Mouse (Mus musculus) brown adipose tissue, adult 24 weeks (tissue): ENCODE results near the gene Ncf1. TPM values are rescaled to one million over a fixed set of nuclear protein-coding genes. Genes with fewer than 3 reads are reported as not detected.

Source experiments
- H3K27ac ChIP-seq: fragments of 200-500 bp; replicated peaks from 2 replicates; pipeline ENCODE4 v1.5.1; 2012; ENCODE audit warnings: low read depth, mild to moderate bottlenecking, low read length
- H3K4me1 ChIP-seq: fragments of 200-500 bp; 2 replicates; pipeline ENCODE4 v1.6.1; 2012; ENCODE audit warnings: low read length, mixed read lengths; ENCODE audit not compliant: control insufficient read depth, insufficient read depth, insufficient read length
- H3K4me3 ChIP-seq: fragments of 200-500 bp; 2 replicates; pipeline ENCODE4 v1.5.1; 2012; ENCODE audit warnings: low read depth, mild to moderate bottlenecking, low read length, moderate library complexity; ENCODE audit not compliant: insufficient read depth
- polyA plus RNA-seq: library from polyadenylated mRNA; stranded (reverse); fragments of >200 nt; gene quantifications from 2 replicates; pipeline ENCODE4 v1.2.4, GENCODE M21; 2012; ENCODE audit not compliant: missing spikeins, insufficient read depth, insufficient read length

Ncf1 gene
- polyA plus RNA-seq, 1 experiment: 1.9 TPM

- Histone ChIP-seq H3K27ac (no peak overlapping the region), H3K4me1 (no peaks in the 10 kb centered on the region), H3K4me3 (no peak overlapping the region)
These were observed 22.7 kb downstream of the Ncf1 start for GRCm38 (mm10) chr5:134206721-134207120.

DNA sequence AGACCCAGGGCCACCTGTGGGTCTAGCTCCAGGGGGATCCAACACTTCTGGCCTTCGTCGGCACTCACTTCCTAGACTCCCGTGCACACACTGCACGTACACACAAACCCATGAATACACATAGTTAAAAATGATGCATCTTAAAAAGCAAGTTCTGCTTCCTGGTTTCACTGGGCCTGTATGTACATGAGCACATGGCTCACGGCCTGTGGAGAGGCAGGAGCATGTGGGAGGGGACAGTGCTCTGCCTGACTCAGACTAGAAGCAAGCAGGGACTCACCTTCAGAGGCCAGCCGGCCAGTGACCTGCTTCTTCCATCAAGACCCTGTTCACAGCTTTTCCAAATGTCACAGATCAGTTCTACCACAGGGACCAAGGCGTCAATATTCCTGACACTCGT, 35.8 kb downstream of the Ncf1 start:
- H3K27ac ChIP-seq: no peak overlapping the region
- H3K4me3 ChIP-seq: no peak overlapping the region
- no peaks in the 10 kb centered on the region for H3K4me1 ChIP-seq

DNA sequence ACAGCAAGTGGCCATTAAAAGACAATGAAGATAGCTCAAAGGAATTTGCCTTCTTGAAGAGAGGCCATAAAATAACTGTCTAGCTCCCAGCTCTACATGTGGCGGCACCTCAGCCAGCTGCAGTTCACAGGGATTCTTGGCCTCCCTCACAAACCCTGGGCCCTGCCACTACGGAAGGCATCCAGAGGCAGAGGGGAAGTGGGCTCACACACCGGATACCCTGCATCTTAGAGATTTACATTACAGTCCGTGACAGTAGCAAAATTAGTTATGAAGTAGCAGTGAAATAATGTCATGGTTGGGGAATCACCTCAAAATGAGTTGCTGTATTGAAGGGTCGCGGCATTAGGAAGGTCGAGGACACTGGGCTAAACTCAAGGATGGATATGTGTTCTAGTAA, 40.9 kb downstream of the Ncf1 start:
- H3K4me1 ChIP-seq: peaks cover 1% of the 10 kb centered on the region
- no peak overlapping the region for H3K27ac ChIP-seq
- no peak overlapping the region for H3K4me3 ChIP-seq

GRCm38 (mm10) chr5:134186961-134187731, 42.3 kb downstream of the Ncf1 start:
- no peak overlapping the region for H3K27ac ChIP-seq
- peaks cover 13% of the 10 kb centered on the region for H3K4me1 ChIP-seq
- no peak overlapping the region for H3K4me3 ChIP-seq

DNA sequence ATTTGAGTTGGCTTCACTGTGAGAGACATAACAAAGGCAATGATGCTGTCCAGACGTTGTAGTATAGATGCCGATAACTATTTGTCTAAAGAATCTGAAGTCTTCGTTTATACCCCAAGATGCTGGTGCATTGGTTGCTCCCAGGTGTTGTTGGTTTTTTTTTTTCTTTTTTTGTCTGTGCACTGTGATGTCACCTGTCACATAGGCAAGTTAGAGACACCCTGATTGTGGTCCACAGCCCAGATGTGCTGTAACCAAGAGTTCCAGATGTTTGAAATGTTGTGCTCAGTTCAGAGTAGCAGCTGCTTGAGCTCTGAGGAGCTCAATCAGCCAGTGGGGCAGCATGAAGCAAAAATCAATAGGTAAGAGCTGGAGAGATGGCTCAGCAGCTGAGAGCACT, 43.4 kb downstream of the Ncf1 start:
- Histone ChIP-seq H3K4me1 (peaks cover 14% of the 10 kb centered on the region), H3K27ac (no peak overlapping the region), H3K4me3 (no peak overlapping the region)

DNA sequence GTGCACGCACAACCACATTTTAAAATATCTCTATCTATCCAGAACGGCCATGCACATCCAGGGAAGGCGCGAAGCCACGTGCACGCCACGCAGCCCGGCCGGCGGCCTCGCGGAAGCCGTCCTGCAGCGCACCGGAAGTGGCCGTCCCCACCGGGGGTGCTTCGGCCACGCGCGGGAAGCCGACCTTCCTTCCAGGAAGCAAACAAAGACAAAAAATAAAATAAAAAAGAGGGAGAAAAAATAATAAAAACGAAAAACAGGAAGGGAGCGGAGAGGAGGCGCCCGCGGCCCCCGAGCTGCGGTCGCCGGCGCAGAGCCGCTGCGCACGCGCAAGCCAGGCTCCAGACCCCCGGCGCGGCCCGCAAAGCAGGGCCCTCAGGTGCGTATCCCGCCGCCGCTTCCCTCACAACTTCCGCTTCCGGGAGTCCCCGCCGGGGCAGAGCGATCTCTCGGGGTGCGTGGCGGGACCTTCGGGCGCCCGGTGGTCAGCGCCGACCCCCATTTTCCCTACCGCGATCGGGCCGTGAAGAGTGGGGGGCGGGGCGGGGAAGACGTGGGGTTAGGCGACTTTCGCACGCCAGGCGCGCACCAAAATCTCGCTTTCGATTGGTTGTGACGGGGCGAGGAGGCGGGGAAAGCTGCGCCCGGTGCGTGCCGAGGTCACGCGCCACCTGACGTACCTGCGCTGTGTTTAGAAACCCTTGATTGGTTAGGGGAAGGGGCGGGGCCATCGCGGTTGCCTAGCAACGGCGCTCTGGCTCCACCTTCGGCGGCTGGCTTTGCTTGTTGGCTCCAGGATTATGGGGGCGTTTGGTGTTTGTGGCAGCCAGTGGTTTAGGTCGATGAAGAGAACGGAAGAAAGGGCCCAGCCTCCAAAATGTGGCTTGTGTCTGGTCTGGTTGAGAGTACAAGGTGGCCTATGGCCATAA, 45.3 kb downstream of the Ncf1 start, which contains the start of gene Gtf2ird2:
TSS of gene Gtf2ird2 (plus strand) at position 140 of the 929 bp plus-strand sequence.
- H3K27ac ChIP-seq: peak within 1 kb of the TSS; percentile 73
- peaks cover 14% of the 10 kb centered on the region for H3K4me1 ChIP-seq
- H3K4me3 ChIP-seq: peak within 1 kb of the TSS; percentile 83

DNA sequence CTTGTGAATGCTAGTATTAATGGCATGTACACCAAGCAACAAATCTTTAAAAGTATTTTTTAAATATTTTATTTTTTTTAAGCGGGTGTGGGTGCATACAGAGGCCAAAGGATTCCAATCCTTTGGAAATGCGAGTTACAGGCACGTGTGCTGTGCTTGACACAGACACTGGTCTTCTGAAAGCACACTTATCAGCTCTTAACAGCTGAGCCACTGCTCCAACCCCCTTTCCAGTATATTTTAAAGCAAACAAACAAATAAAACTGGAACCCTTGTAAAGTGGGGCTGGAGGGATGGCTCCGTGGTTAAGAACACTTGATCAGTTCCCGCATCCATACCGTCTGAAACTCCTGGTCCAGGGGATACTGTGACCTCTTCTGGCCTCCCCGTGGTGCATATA, 46.3 kb downstream of the Ncf1 start:
- peaks cover 14% of the 10 kb centered on the region for H3K4me1 ChIP-seq
- H3K4me3 ChIP-seq: peak overlapping the region; percentile 83
- H3K27ac ChIP-seq: peak overlapping the region; percentile 46

DNA sequence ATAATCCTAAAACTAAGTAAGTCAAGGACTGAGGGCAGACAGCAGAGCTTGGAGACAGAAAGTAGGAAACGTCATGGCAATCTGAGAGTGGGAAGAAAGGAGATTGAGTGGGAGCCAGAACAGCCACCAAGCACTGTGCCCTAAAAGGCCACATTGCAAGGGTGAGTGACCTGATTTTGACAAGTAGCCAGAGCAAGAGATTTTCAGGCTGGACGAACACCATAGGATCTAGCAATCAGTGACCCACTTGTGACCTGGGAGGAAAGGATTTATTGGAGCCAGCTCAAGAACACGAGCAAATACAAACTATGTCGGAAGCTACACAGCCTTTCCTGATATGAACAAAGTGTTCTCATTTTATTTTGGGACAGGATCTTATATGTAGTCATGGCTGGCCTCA, 46.7 kb downstream of the Ncf1 start:
- Histone ChIP-seq H3K4me3 (no peak overlapping the region), H3K27ac (peak overlapping the region; percentile 73), H3K4me1 (peaks cover 14% of the 10 kb centered on the region)

GRCm38 (mm10) chr5:134182172-134182571, 47.3 kb downstream of the Ncf1 start:
- peaks cover 14% of the 10 kb centered on the region for H3K4me1 ChIP-seq
- H3K27ac ChIP-seq: peak overlapping the region; percentile 73
- no peak overlapping the region for H3K4me3 ChIP-seq

GRCm38 (mm10) chr5:134179871-134180270, 49.6 kb downstream of the Ncf1 start:
- Histone ChIP-seq H3K4me3 (no peak overlapping the region), H3K27ac (no peak overlapping the region), H3K4me1 (peaks cover 14% of the 10 kb centered on the region)

DNA sequence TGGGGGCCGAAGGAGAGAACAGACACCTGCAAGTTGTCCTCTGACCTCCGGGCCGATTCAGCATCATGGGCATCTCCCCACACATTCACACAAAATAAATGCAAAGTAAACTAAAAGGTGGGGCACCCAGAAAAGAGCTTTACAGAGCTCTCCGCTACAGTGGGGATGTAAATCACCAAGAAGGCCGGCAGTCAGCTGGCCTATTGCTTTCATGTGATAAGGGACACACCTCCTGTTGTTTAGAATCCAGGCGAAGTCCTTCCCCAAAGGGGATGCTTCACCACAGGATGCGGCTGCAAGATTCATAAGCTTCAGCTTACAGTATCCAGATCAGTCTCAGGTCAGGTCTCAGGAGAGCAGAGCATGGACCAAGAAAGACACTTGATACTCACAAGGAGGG, 50.9 kb downstream of the Ncf1 start:
- Histone ChIP-seq H3K27ac (no peak overlapping the region), H3K4me3 (no peak overlapping the region), H3K4me1 (peaks cover 13% of the 10 kb centered on the region)

- Histone ChIP-seq H3K27ac (peak within 1 kb of the TSS; percentile 68), H3K4me1 (no peaks in the 10 kb centered on the region)
These were observed 53.1 kb downstream of the Ncf1 start, which contains the start of gene Rcc1l for GRCm38 (mm10) chr5:134176169-134176881. TSS of gene Rcc1l (minus strand) at chr5:134176774.

DNA sequence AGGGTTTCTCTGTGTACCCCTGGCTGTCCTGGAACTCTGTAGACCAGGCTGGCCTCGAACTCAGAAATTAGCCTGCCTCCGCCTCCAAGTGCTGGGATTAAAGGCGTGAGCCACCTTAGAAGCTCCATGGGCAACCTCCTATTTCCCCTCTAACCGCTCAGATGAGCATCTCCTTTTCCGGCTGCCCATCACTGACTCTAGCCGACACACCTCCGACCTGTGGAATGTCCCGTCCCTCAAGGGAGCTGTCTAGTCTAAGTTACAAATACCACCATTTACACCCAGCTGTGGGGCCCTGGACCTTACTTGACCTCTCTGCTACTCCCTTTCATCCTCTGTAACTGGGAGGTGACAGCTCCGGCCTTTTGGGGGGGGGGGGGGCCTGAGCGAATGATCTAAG, 53.7 kb downstream of the Ncf1 start:
- Histone ChIP-seq H3K27ac (peak overlapping the region; percentile 68), H3K4me3 (peak overlapping the region; percentile 84), H3K4me1 (no peaks in the 10 kb centered on the region)

More at GRCm38 (mm10) chr5:134176169-134176881, 53.1 kb downstream of the Ncf1 start, which contains the start of gene Rcc1l:
- peak within 1 kb of the TSS; percentile 84 for H3K4me3 ChIP-seq

- Histone ChIP-seq H3K4me3 (no peak overlapping the region), H3K27ac (no peak overlapping the region), H3K4me1 (no peaks in the 10 kb centered on the region)
These were observed 56.2 kb downstream of the Ncf1 start for GRCm38 (mm10) chr5:134173206-134173605.

DNA sequence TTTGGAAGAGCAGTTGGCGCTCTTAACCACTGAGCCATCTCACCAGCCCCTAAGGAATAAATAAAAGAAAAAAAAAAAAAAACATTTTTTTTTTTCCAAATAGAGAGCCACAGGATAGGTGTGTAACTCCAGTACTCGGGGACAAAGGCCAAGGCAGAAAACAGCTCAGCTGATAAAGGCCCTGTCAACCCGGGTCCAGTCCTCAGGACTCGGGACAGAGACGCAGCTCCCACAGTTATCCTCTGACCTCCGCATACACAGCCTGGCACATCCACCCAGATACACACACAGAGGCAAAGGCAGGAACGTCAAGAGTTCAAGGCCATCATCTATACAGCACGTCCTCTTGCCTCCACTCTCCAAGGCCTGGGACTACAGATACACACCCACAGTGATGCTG, 59.3 kb downstream of the Ncf1 start:
- H3K27ac ChIP-seq: no peak overlapping the region
- H3K4me1 ChIP-seq: no peaks in the 10 kb centered on the region
- H3K4me3 ChIP-seq: no peak overlapping the region
